10 mouse cellular contexts compared by ENCODE assay signal in genomic region chr1:191073001-191073400, GRCm38 (mm10). TPM values are rescaled to one million over a fixed set of nuclear protein-coding genes. Genes with fewer than 3 reads are reported as not detected.
DNase-seq lines count a peak whose midpoint lies in the region; ATAC-seq and TF ChIP-seq lines count a peak whose summit lies in the region.
"Had no signal": no experiment of that assay in that cellular context is flagged by ENCODE, and none has a peak within 500 bp of the region (broad histone marks: within the 10 kb centered on the region; RNA-seq: fewer than 3 reads in every experiment).

No protein-coding gene starts in this region.

- peak; percentile 13 for DNase-seq in gastrocnemius, postnatal 10 days
- no peak for DNase-seq in gastrocnemius, adult 8-10 months (ENCODE audit: low spot score in 2 of 2)
- DNase-seq in 416B (ENCODE audit: low read depth), result peak; percentile 41
- DNase-seq in kidney, postnatal 10 days, result peak; percentile 88
- DNase-seq in splenic B cell, adult 2 months (ENCODE audit: low read depth, low spot score), result peak; percentile 78
- no peak for DNase-seq in cerebellum, postnatal 4 days (ENCODE audit: low spot score in 2 of 2)

- H3K36me3 ChIP-seq in splenic B cell, adult 2 months (ENCODE audit: control insufficient read depth, insufficient read depth, low read length, poor library complexity, severe bottlenecking), result no peaks in the 10 kb centered on the region
- H3K36me3 ChIP-seq in midbrain, embryonic 13.5 days, result peaks cover 51% of the 10 kb centered on the region

- H3K4me1 ChIP-seq in cortical plate, adult 2 months (ENCODE audit: control insufficient read depth, insufficient read depth, low read length), result no peaks in the 10 kb centered on the region
- H3K4me1 ChIP-seq in midbrain, embryonic 13.5 days (replicated peaks), result no peaks in the 10 kb centered on the region
- H3K4me1 ChIP-seq: embryonic facial prominence, embryonic 13.5 days had no signal

- H3K4me3 ChIP-seq in cortical plate, adult 2 months (ENCODE audit: insufficient read depth, low read length), result no peak overlapping the region
- H3K4me3 ChIP-seq in midbrain, embryonic 13.5 days (replicated peaks), result no peak overlapping the region
- H3K4me3 ChIP-seq: embryonic facial prominence, embryonic 13.5 days had no signal

- WGBS in midbrain, embryonic 13.5 days, result 84% methylated on average over 6 of the region's 6 CpGs

- ATAC-seq in midbrain, embryonic 13.5 days, result no peak

- no peak overlapping the region for H3K4me2 ChIP-seq in midbrain, embryonic 13.5 days (replicated peaks)
- H3K4me2 ChIP-seq: embryonic facial prominence, embryonic 13.5 days had no signal

- no peak overlapping the region for H3K9ac ChIP-seq in midbrain, embryonic 13.5 days (replicated peaks)
- H3K9ac ChIP-seq: embryonic facial prominence, embryonic 13.5 days; liver, embryonic 14.5 days had no signal

- no peak for TF ChIP-seq POLR2A in cortical plate, adult 2 months (IDR thresholded peaks at IDR 0.05; ENCODE audit: extremely low read depth, insufficient read depth, low read length)

- H3K27me3 ChIP-seq in splenic B cell, adult 2 months (ENCODE audit: control insufficient read depth, insufficient read depth, low read length, poor library complexity, severe bottlenecking), result no peaks in the 10 kb centered on the region
- no peaks in the 10 kb centered on the region for H3K27me3 ChIP-seq in midbrain, embryonic 13.5 days
- H3K27me3 ChIP-seq: embryonic facial prominence, embryonic 13.5 days had no signal

- no peaks in the 10 kb centered on the region for H3K9me3 ChIP-seq in midbrain, embryonic 13.5 days
- H3K9me3 ChIP-seq: embryonic facial prominence, embryonic 13.5 days had no signal

- peak overlapping the region; percentile 33; the same call in 1 of the 2 replicates for H3K27ac ChIP-seq in cortical plate, adult 2 months (ENCODE audit: insufficient read depth, low read length)
- no peak overlapping the region for H3K27ac ChIP-seq in midbrain, embryonic 13.5 days
- H3K27ac ChIP-seq: embryonic facial prominence, embryonic 13.5 days; liver, embryonic 14.5 days had no signal

- TF ChIP-seq CTCF in cortical plate, adult 2 months (IDR thresholded peaks at IDR 0.05; ENCODE audit: extremely low read depth, insufficient read depth, low read length), result no peak

RNA-seq across cellular contexts. Expression of gene Nsl1, which starts 10.2 kb away (rescaled TPM):
- 1 to 10 TPM; 1.2 to 2.6 TPM for total RNA-seq in gastrocnemius, postnatal 10 days (2021)
- under 1 TPM; 0.12 to 0.70 (median 0.32) TPM for total RNA-seq in gastrocnemius, adult 8-10 months (2022)
- polyA plus RNA-seq in cortical plate, adult 2 months (2012; rRNA removed), result 0.52 and 0.61 TPM in 2 replicates
- polyA plus RNA-seq in midbrain, embryonic 13.5 days (2015; fragmentation: Nextera tagmentation; extraction: Ambion mirVana), result 10.2 and 10.8 TPM in 2 replicates

RNA-seq across cellular contexts. Expression of gene Tatdn3, which starts 10.3 kb away (rescaled TPM):
- 10 to 100 TPM; 14.9 to 19.7 TPM for total RNA-seq in gastrocnemius, postnatal 10 days (2021)
- 10 to 100 TPM in 3 of 4 experiments, 1 to 10 TPM in 1; 9.9 to 16.6 (median 13.7) TPM for total RNA-seq in gastrocnemius, adult 8-10 months (2022)
- 60.7 and 62.4 TPM in 2 replicates for polyA plus RNA-seq in cortical plate, adult 2 months (2012; rRNA removed)
- 14.8 and 15.5 TPM in 2 replicates for polyA plus RNA-seq in midbrain, embryonic 13.5 days (2015; fragmentation: Nextera tagmentation; extraction: Ambion mirVana)

RNA-seq across cellular contexts. Expression of gene Batf3, which starts 24.6 kb away (rescaled TPM):
- total RNA-seq in gastrocnemius, postnatal 10 days (2021), result under 1 TPM; 0.52 to 0.56 TPM
- not detected for total RNA-seq in gastrocnemius, adult 8-10 months (2022)
- polyA plus RNA-seq in cortical plate, adult 2 months (2012; rRNA removed), result 3.2 and 4.8 TPM in 2 replicates
- 1.3 and 1.5 TPM in 2 replicates for polyA plus RNA-seq in midbrain, embryonic 13.5 days (2015; fragmentation: Nextera tagmentation; extraction: Ambion mirVana)

RNA-seq across cellular contexts. Expression of gene Spata45, which starts 36.6 kb away (rescaled TPM):
- total RNA-seq in gastrocnemius, postnatal 10 days (2021), result not detected
- not detected for total RNA-seq in gastrocnemius, adult 8-10 months (2022)
- polyA plus RNA-seq in cortical plate, adult 2 months (2012; rRNA removed), result not detected in 2 replicates
- polyA plus RNA-seq in midbrain, embryonic 13.5 days (2015; fragmentation: Nextera tagmentation; extraction: Ambion mirVana), result not detected in 2 replicates
- polyA plus RNA-seq: embryonic facial prominence, embryonic 13.5 days; liver, embryonic 14.5 days had no signal

RNA-seq across cellular contexts. Expression of gene Flvcr1, which starts 47.0 kb away (rescaled TPM):
- 10 to 100 TPM; 10.9 to 11.7 TPM for total RNA-seq in gastrocnemius, postnatal 10 days (2021)
- 10 to 100 TPM in 2 of 4 experiments, 1 to 10 TPM in 2; 8.3 to 17.1 (median 10.4) TPM for total RNA-seq in gastrocnemius, adult 8-10 months (2022)
- 16.9 and 17.0 TPM in 2 replicates for polyA plus RNA-seq in cortical plate, adult 2 months (2012; rRNA removed)
- polyA plus RNA-seq in midbrain, embryonic 13.5 days (2015; fragmentation: Nextera tagmentation; extraction: Ambion mirVana), result 7.2 and 7.9 TPM in 2 replicates

Comparison
In these comparisons a context has a peak if more than half of its experiments do, and no peak if none do; other contexts are left out.
1. DNase-seq: peak in gastrocnemius, postnatal 10 days (single experiment), 416B (single experiment), kidney, postnatal 10 days (single experiment) and splenic B cell, adult 2 months (single experiment); none in gastrocnemius, adult 8-10 months (0 of 2) and cerebellum, postnatal 4 days (0 of 2).